In genomic region chr11:121795978-121796377, GRCm38 (mm10) we compare ENCODE assay signal across 23 mouse cellular contexts. TPM values are rescaled to one million over a fixed set of nuclear protein-coding genes. Genes with fewer than 3 reads are reported as not detected.
DNase-seq lines count a peak whose midpoint lies in the region; ATAC-seq and TF ChIP-seq lines count a peak whose summit lies in the region.
"Had no signal": no experiment of that assay in that cellular context is flagged by ENCODE, and none has a peak within 500 bp of the region (broad histone marks: within the 10 kb centered on the region; RNA-seq: fewer than 3 reads in every experiment).

No protein-coding gene starts in this region.

- peak; percentile 23; the same call in 1 of the 2 replicates for ATAC-seq in liver, postnatal 0 days
- ATAC-seq in liver, embryonic 12.5 days, result no peak
- peak; percentile 77 for ATAC-seq in stomach, postnatal 0 days (ENCODE audit: low FRiP score, low TSS enrichment)
- no peak for ATAC-seq in erythroblast, adult 5-6 weeks (replicated peaks; ENCODE audit: low FRiP score, poor library complexity, severe bottlenecking)
- ATAC-seq: forebrain, embryonic 15.5 days; inflammation-experienced regulatory T-cells, adult 6 months had no signal

- H3K4me3 ChIP-seq in liver, postnatal 0 days (ENCODE audit: low read depth, low read length), result no peak overlapping the region
- no peak overlapping the region for H3K4me3 ChIP-seq in liver, embryonic 12.5 days
- H3K4me3 ChIP-seq in bone marrow macrophage, adult 2 months (ENCODE audit: insufficient read depth, low read length), result no peak overlapping the region
- no peak overlapping the region for H3K4me3 ChIP-seq in macrophage (ENCODE audit: inconsistent target)
- H3K4me3 ChIP-seq in stomach, postnatal 0 days (ENCODE audit: low read depth, low read length), result no peak overlapping the region
- H3K4me3 ChIP-seq: embryonic facial prominence, embryonic 10.5 days; erythroblast, embryonic 14.5 days; forebrain, embryonic 15.5 days; heart, adult 2 months; hindbrain, embryonic 12.5 days; limb, embryonic 12.5 days; midbrain, embryonic 10.5 days; neural tube, embryonic 13.5 days had no signal

- intact Hi-C loops in gastrocnemius, postnatal 36 days (cut with DNase I), result no loop called here

- DNase-seq in liver, postnatal 0 days, result peak; percentile 3
- peak; percentile 28 for DNase-seq in stomach, postnatal 0 days (ENCODE audit: low spot score)
- no peak for DNase-seq in gastrocnemius, postnatal 36 days
- DNase-seq: adrenal gland, postnatal 36 days; cerebellum, postnatal 14 days; heart, adult 2 months; right cerebral cortex, postnatal 25 days; thymus, postnatal 4 days had no signal

- H3K36me3 ChIP-seq in liver, postnatal 0 days (replicated peaks; ENCODE audit: insufficient read depth, low read length), result no peaks in the 10 kb centered on the region
- H3K36me3 ChIP-seq in liver, embryonic 12.5 days, result no peaks in the 10 kb centered on the region
- H3K36me3 ChIP-seq in macrophage (ENCODE audit: inconsistent target), result no peaks in the 10 kb centered on the region
- no peaks in the 10 kb centered on the region for H3K36me3 ChIP-seq in stomach, postnatal 0 days (ENCODE audit: control insufficient read depth, insufficient read depth, low read length)
- H3K36me3 ChIP-seq: embryonic facial prominence, embryonic 10.5 days; forebrain, embryonic 15.5 days; hindbrain, embryonic 12.5 days; limb, embryonic 12.5 days; midbrain, embryonic 10.5 days; neural tube, embryonic 13.5 days had no signal

- no peaks in the 10 kb centered on the region for H3K9me3 ChIP-seq in liver, postnatal 0 days (ENCODE audit: low read length)
- no peaks in the 10 kb centered on the region for H3K9me3 ChIP-seq in liver, embryonic 12.5 days (replicated peaks)
- H3K9me3 ChIP-seq in stomach, postnatal 0 days (ENCODE audit: control insufficient read depth, low read length), result no peaks in the 10 kb centered on the region
- H3K9me3 ChIP-seq: embryonic facial prominence, embryonic 10.5 days; forebrain, embryonic 15.5 days; hindbrain, embryonic 12.5 days; limb, embryonic 12.5 days; midbrain, embryonic 10.5 days; neural tube, embryonic 13.5 days had no signal

- no peaks in the 10 kb centered on the region for H3K79me2 ChIP-seq in macrophage (ENCODE audit: inconsistent target)

- H3K27ac ChIP-seq in liver, postnatal 0 days (ENCODE audit: low read depth), result no peak overlapping the region
- H3K27ac ChIP-seq in liver, embryonic 12.5 days, result no peak overlapping the region
- H3K27ac ChIP-seq in bone marrow macrophage, adult 2 months (ENCODE audit: insufficient read depth, low read depth, low read length), result peak overlapping the region; percentile 86
- peak overlapping the region; percentile 94 for H3K27ac ChIP-seq in macrophage
- no peak overlapping the region for H3K27ac ChIP-seq in stomach, postnatal 0 days (replicated peaks)
- H3K27ac ChIP-seq: forebrain, embryonic 15.5 days; heart, adult 2 months; hindbrain, embryonic 12.5 days; limb, embryonic 12.5 days; midbrain, embryonic 10.5 days; neural tube, embryonic 13.5 days had no signal

- 70% methylated on average over 2 of the region's 2 CpGs for WGBS in liver, postnatal 0 days (ENCODE audit: insufficient replicate concordance)
- 52% methylated on average over 2 of the region's 2 CpGs for WGBS in liver, embryonic 12.5 days (ENCODE audit: insufficient replicate concordance)
- WGBS in macrophage (ENCODE audit: missing documents), result 41% methylated on average over 2 of the region's 2 CpGs
- 82% methylated on average over 2 of the region's 2 CpGs for WGBS in stomach, postnatal 0 days

- TF ChIP-seq CTCF in liver, postnatal 0 days (IDR thresholded peaks at IDR 0.05; ENCODE audit: low read depth), result no peak
- TF ChIP-seq CTCF in bone marrow macrophage, adult 2 months (IDR thresholded peaks at IDR 0.05; ENCODE audit: low read depth, low read length), result no peak
- TF ChIP-seq CTCF in stomach, postnatal 0 days (IDR thresholded peaks at IDR 0.05; ENCODE audit: low read depth), result no peak

- H3K4me2 ChIP-seq in liver, postnatal 0 days (ENCODE audit: low read depth, low read length), result no peak overlapping the region
- no peak overlapping the region for H3K4me2 ChIP-seq in liver, embryonic 12.5 days
- no peak overlapping the region for H3K4me2 ChIP-seq in stomach, postnatal 0 days (replicated peaks; ENCODE audit: low read depth)
- H3K4me2 ChIP-seq: forebrain, embryonic 15.5 days; hindbrain, embryonic 12.5 days; limb, embryonic 12.5 days; neural tube, embryonic 13.5 days had no signal

- no peak for TF ChIP-seq POLR2A in bone marrow macrophage, adult 2 months (IDR thresholded peaks at IDR 0.05; ENCODE audit: borderline replicate concordance, low read depth, low read length)

- no peak for TF ChIP-seq EP300 in liver, postnatal 0 days (IDR thresholded peaks at IDR 0.05; ENCODE audit: low read depth)
- TF ChIP-seq EP300 in stomach, postnatal 0 days (optimal IDR thresholded peaks at IDR 0.05), result no peak

- H3K27me3 ChIP-seq in liver, postnatal 0 days (ENCODE audit: insufficient read depth, low read length), result no peaks in the 10 kb centered on the region
- H3K27me3 ChIP-seq in liver, embryonic 12.5 days (replicated peaks), result peaks cover 34% of the 10 kb centered on the region
- no peaks in the 10 kb centered on the region for H3K27me3 ChIP-seq in stomach, postnatal 0 days (ENCODE audit: control insufficient read depth, insufficient read depth, low read length)
- H3K27me3 ChIP-seq: forebrain, embryonic 15.5 days; hindbrain, embryonic 12.5 days; limb, embryonic 12.5 days; neural tube, embryonic 13.5 days had no signal

- H3K4me1 ChIP-seq in liver, postnatal 0 days (ENCODE audit: insufficient read depth), result peaks cover 7% of the 10 kb centered on the region
- no peaks in the 10 kb centered on the region for H3K4me1 ChIP-seq in liver, embryonic 12.5 days
- H3K4me1 ChIP-seq in bone marrow macrophage, adult 2 months (ENCODE audit: control insufficient read depth, insufficient read depth, low read length), result peaks cover 88% of the 10 kb centered on the region
- H3K4me1 ChIP-seq in stomach, postnatal 0 days (replicated peaks; ENCODE audit: control insufficient read depth, insufficient read depth), result no peaks in the 10 kb centered on the region
- H3K4me1 ChIP-seq: forebrain, embryonic 15.5 days; hindbrain, embryonic 12.5 days; neural tube, embryonic 13.5 days had no signal

- H3K9ac ChIP-seq in liver, postnatal 0 days (replicated peaks), result no peak overlapping the region
- no peak overlapping the region for H3K9ac ChIP-seq in liver, embryonic 12.5 days
- no peak overlapping the region for H3K9ac ChIP-seq in stomach, postnatal 0 days (ENCODE audit: low read length)
- H3K9ac ChIP-seq: forebrain, embryonic 15.5 days; hindbrain, embryonic 12.5 days; limb, embryonic 12.5 days; neural tube, embryonic 13.5 days had no signal

RNA-seq across cellular contexts. Expression of gene Ptchd3, which starts 34.1 kb away (rescaled TPM):
- not detected in 2 replicates for polyA plus RNA-seq in liver, postnatal 0 days (2015; fragmentation: Nextera tagmentation; extraction: Ambion mirVana)
- not detected in 2 replicates for polyA plus RNA-seq in liver, embryonic 12.5 days (2016; fragmentation: Nextera tagmentation; extraction: Ambion mirVana)
- polyA plus RNA-seq in bone marrow macrophage, adult 2 months (2012; ENCODE audit: insufficient read depth, insufficient read length, missing spikeins), result not detected in 2 replicates
- not detected for total RNA-seq in macrophage (2018; cell fraction: chromatin; rRNA removed)
- not detected for total RNA-seq in macrophage (2018; cell fraction: cytosol; rRNA removed)
- under 1 TPM in 1 of 26 experiments, not detected in 25; 0.25 TPM for total RNA-seq in macrophage (2018; cell fraction: nucleus; rRNA removed)
- polyA plus RNA-seq in macrophage (2018), result not detected in 3 replicates
- polyA plus RNA-seq in stomach, postnatal 0 days (2015; fragmentation: Nextera tagmentation; extraction: Ambion mirVana), result 0.05 TPM in 1 of 2 replicates, not detected in the other
- total RNA-seq in gastrocnemius, postnatal 36 days (2021), result not detected
- total RNA-seq in erythroblast, adult 5-6 weeks (2015; ENCODE audit: low replicate concordance), result not detected in 2 replicates
- not detected in 2 replicates for total RNA-seq in erythroblast, adult 5-6 weeks (2017; ENCODE audit: low replicate concordance)
- total RNA-seq: adrenal gland, postnatal 36 days; left cerebral cortex, adult 8-10 months had no signal
- polyA plus RNA-seq: embryonic facial prominence, embryonic 10.5 days; erythroblast, embryonic 14.5 days; forebrain, embryonic 15.5 days; hindbrain, embryonic 12.5 days; inflammation-experienced regulatory T-cells, adult 6 months; kidney, embryonic 16.5 days; limb, embryonic 12.5 days; liver, embryonic 16.5 days; midbrain, embryonic 10.5 days; neural tube, embryonic 13.5 days had no signal

Comparison
In these comparisons a context has a peak if more than half of its experiments do, and no peak if none do; other contexts are left out.
1. ATAC-seq: peak in liver, postnatal 0 days (single experiment) and stomach, postnatal 0 days (single experiment); none in liver, embryonic 12.5 days (single experiment) and erythroblast, adult 5-6 weeks (single experiment).
2. DNase-seq: peak in liver, postnatal 0 days (single experiment) and stomach, postnatal 0 days (single experiment); none in gastrocnemius, postnatal 36 days (0 of 2).
3. H3K27ac ChIP-seq: peak in bone marrow macrophage, adult 2 months (single experiment) and macrophage (single experiment); none in liver, postnatal 0 days (single experiment), liver, embryonic 12.5 days (single experiment) and stomach, postnatal 0 days (single experiment).